Mouse (Mus musculus): Measurements from ENCODE around the gene Abca7. TPM values are rescaled to one million over a fixed set of nuclear protein-coding genes. Genes with fewer than 3 reads are reported as not detected.
"Not testable (repeated sequence)": the region's sequence is repeated elsewhere in the genome, so short reads cannot be mapped to it uniquely, and the experiment has no call there.

The Abca7 gene
- total and polyA plus RNA-seq, 2 experiments from 2014 or later = 2.3 to 19.1 TPM

DNA sequence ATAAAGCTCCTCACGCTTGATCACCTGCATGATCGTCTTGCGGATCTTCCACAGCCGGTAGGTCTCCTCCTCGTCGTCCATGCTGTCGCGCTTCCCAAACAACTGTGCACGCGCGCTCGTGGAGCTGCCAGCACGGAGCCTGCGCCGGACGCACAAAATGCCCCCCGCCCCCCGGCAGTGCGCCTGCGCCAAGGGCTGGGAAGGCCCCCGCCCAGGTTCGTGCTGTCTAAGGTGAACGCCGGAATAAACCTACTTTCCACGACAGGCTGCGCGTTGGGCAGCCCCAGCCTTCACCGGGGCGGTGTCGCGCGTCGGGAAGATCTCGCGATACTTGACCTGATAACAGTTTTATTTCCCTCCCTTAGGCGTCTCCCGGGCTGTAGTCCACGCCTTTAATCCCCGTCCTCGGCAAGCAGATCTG lies 43.3 kb downstream of the Abca7 start, which contains the start of gene Polr2e:
TSS of gene Polr2e (minus strand) at position 237 of the 421 bp plus-strand sequence.
- Histone ChIP-seq H3K27me3 (ENCODE audit: insufficient read depth, low read length) (no peaks in the 10 kb centered on the region), H3K4me2 (ENCODE audit: low read depth, low read length) (peak within 1 kb of the TSS; percentile 66), H3K36me3 (ENCODE audit: insufficient read depth, low read length) (peaks cover 29% of the 10 kb centered on the region), H3K9me3 (ENCODE audit: low read length) (no peaks in the 10 kb centered on the region), H3K4me1 (ENCODE audit: insufficient read depth, low read length) (peaks cover 10% of the 10 kb centered on the region), H3K27ac (peak within 1 kb of the TSS; percentile 67), H3K9ac (replicated peaks; ENCODE audit: low read length) (peak within 1 kb of the TSS; percentile 65), H3K4me3 (ENCODE audit: low read length) (peak within 1 kb of the TSS; percentile 72)
- DNase-seq (ENCODE audit: low spot score) = peak; percentile 99
- peak; percentile 98 for ATAC-seq
- TF ChIP-seq CTCF (IDR thresholded peaks at IDR 0.05; ENCODE audit: low read depth) = peak; percentile 33
- WGBS = under 1% methylated on average over 40 of the region's 40 CpGs

DNA sequence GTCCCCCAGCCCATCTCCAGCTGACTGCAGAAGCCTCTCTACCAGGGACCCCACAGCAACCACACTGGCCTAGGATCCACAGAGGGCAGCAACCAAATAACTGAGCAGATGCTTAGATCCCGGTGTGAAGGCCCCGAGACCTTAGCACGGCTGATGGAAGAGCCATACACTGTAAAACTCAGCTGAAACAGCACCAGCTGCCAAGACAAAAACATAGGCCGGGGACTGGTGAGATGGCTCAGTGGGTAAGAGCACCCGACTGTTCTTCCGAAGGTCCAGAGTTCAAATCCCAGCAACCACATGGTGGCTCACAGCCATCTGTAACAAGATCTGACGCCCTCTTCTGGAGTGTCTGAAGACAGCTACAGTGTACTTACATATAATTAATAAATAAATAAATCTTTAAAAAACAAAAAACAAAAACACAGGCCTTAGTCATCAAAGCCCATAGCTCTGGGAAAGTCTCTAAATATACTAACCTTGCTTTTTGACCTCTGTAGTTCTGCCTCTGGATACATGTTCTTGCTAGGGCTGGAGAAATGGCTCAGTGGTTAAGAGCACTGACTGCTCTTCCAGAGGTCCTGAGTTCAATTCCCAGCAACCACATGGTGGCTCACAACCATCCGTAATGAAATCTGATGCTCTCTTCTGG lies 45.2 kb downstream of the Abca7 start:
- not testable (repeated sequence) for H3K27me3 ChIP-seq (ENCODE audit: insufficient read depth, low read length); H3K27ac ChIP-seq; H3K4me3 ChIP-seq (ENCODE audit: low read length); DNase-seq (ENCODE audit: low spot score); H3K9me3 ChIP-seq (ENCODE audit: low read length); H3K9ac ChIP-seq (replicated peaks; ENCODE audit: low read length); H3K4me1 ChIP-seq (ENCODE audit: insufficient read depth, low read length); ATAC-seq; H3K4me2 ChIP-seq (ENCODE audit: low read depth, low read length)
- 89% methylated on average over 8 of the region's 8 CpGs for WGBS
- H3K36me3 ChIP-seq (ENCODE audit: insufficient read depth, low read length) = peaks cover 11% of the 10 kb centered on the region

DNA sequence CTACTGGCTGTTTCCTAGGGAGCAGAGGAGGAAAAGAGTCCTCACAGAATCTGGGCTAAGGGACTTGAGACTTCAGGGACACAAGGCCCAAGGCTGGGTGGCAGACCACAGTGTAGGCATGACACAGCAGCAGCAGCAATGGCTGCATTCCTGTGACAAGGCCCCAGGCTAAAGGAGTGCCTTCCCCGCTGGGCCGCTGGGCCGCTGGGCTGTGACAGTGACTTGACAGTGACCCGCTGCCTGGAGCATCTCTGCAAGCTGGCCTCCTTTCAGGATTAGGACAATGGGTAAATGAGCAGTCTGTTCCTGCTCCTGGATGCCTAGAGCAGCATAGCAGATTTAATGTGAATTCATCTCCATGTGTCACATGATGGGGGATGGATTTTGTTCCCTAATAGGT lies 47.8 kb downstream of the Abca7 start:
- H3K9me3 ChIP-seq (ENCODE audit: low read length) = no peaks in the 10 kb centered on the region
- WGBS = 13% methylated on average over 4 of the region's 4 CpGs
- no peaks in the 10 kb centered on the region for H3K27me3 ChIP-seq (ENCODE audit: insufficient read depth, low read length)
- no peak overlapping the region for H3K4me2 ChIP-seq (ENCODE audit: low read depth, low read length)
- no peak overlapping the region for H3K4me3 ChIP-seq (ENCODE audit: low read length)
- H3K9ac ChIP-seq (replicated peaks; ENCODE audit: low read length) = no peak overlapping the region
- ATAC-seq = no peak
- no peaks in the 10 kb centered on the region for H3K4me1 ChIP-seq (ENCODE audit: insufficient read depth, low read length)
- TF ChIP-seq CTCF (IDR thresholded peaks at IDR 0.05; ENCODE audit: low read depth) = no peak
- no peak for DNase-seq (ENCODE audit: low spot score)
- peak overlapping the region; percentile 65; the same call in 1 of the 2 replicates for H3K27ac ChIP-seq
- H3K36me3 ChIP-seq (ENCODE audit: insufficient read depth, low read length) = no peaks in the 10 kb centered on the region

DNA sequence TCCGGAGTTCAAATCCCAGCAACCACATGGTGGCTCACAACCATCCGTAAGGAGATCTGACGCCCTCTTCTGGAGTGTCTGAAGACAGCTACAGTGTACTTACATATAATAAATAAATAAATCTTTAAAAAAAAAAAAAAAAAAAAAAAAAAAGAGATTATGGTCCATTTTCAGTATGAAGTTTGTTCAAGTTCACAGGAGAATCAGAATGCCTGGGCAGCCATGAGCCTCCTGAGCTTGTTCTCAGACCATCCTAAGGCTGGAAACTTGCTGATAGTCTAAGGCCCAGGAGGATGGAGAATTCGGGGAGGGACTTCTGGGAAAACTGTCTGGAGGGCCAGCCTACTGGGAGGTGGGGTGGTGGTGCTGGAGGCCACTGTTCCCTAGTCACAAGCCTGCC lies 49.1 kb downstream of the Abca7 start:
- H3K27me3 ChIP-seq (ENCODE audit: insufficient read depth, low read length); H3K4me2 ChIP-seq (ENCODE audit: low read depth, low read length); H3K27ac ChIP-seq; H3K4me1 ChIP-seq (ENCODE audit: insufficient read depth, low read length); H3K36me3 ChIP-seq (ENCODE audit: insufficient read depth, low read length); DNase-seq (ENCODE audit: low spot score); H3K9ac ChIP-seq (replicated peaks; ENCODE audit: low read length); ATAC-seq; H3K4me3 ChIP-seq (ENCODE audit: low read length); H3K9me3 ChIP-seq (ENCODE audit: low read length): not testable (repeated sequence)
- WGBS = 80% methylated on average over 2 of the region's 4 CpGs

DNA sequence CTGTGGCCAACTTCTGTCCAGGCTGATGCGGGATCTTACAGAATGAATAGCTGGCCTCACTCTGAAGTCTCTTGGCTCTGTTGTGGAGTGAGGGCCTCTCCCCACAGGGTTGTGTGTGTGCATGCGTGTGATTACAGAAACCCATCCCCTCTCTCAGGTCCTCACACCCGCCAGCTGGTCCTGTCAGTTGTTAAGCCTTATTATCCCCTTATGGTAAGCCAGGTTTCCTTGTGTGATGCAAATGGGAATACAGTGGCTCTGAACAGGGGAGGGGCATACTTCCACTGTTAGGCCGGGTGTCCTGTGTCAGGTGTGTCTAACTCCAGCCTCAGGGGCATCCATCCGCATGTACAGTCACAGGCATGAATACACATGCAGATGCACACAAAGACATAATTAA lies 49.5 kb downstream of the Abca7 start:
- WGBS = 64% methylated on average over 5 of the region's 5 CpGs
- no peak for TF ChIP-seq CTCF (IDR thresholded peaks at IDR 0.05; ENCODE audit: low read depth)
- no peak for DNase-seq (ENCODE audit: low spot score)
- H3K4me1 ChIP-seq (ENCODE audit: insufficient read depth, low read length) = no peaks in the 10 kb centered on the region
- H3K36me3 ChIP-seq (ENCODE audit: insufficient read depth, low read length) = no peaks in the 10 kb centered on the region
- H3K4me3 ChIP-seq (ENCODE audit: low read length) = no peak overlapping the region
- H3K9me3 ChIP-seq (ENCODE audit: low read length) = no peaks in the 10 kb centered on the region
- no peak overlapping the region for H3K27ac ChIP-seq
- no peak overlapping the region for H3K4me2 ChIP-seq (ENCODE audit: low read depth, low read length)
- no peaks in the 10 kb centered on the region for H3K27me3 ChIP-seq (ENCODE audit: insufficient read depth, low read length)
- ATAC-seq = no peak
- no peak overlapping the region for H3K9ac ChIP-seq (replicated peaks; ENCODE audit: low read length)

DNA sequence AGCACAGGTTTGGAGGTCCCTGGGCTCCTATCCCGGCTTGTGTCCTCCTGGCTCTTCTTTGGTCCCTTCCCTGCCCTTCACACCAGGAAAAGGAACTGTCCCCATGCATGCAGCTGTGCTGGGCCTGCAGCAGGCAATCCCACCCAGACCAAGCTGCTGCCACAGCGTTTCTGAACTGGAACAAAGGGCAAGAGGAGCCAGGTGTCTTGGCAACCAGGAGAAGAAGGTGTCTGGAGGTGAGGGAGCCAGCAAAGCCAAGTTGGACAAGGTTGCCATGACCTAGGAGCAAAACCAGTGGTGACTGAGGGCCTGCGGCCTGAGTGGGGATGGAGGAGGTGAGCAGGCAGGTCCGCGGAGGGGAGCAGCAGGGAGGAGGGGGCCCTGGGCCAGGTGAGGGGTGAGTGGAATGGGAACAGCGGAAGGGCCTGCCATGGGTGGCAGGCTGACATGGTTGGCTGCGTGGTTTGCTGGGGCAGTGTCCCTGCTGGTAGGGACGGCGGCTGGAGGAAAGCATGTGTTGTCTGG lies 50.8 kb downstream of the Abca7 start, which contains the start of gene Gpx4:
TSS of gene Gpx4 (plus strand) at position 126 of the 525 bp plus-strand sequence.
- Histone ChIP-seq H3K27me3 (ENCODE audit: insufficient read depth, low read length) (no peaks in the 10 kb centered on the region), H3K27ac (no peak within 1 kb of the TSS; the same call in 1 of the 2 replicates), H3K9me3 (ENCODE audit: low read length) (no peaks in the 10 kb centered on the region), H3K4me2 (ENCODE audit: low read depth, low read length) (no peak within 1 kb of the TSS), H3K36me3 (ENCODE audit: insufficient read depth, low read length) (no peaks in the 10 kb centered on the region), H3K4me1 (ENCODE audit: insufficient read depth, low read length) (no peaks in the 10 kb centered on the region), H3K9ac (replicated peaks; ENCODE audit: low read length) (no peak within 1 kb of the TSS), H3K4me3 (ENCODE audit: low read length) (no peak within 1 kb of the TSS)
- no peak for ATAC-seq
- TF ChIP-seq CTCF (IDR thresholded peaks at IDR 0.05; ENCODE audit: low read depth) = no peak
- WGBS = 46% methylated on average over 9 of the region's 9 CpGs
- DNase-seq (ENCODE audit: low spot score) = no peak

DNA sequence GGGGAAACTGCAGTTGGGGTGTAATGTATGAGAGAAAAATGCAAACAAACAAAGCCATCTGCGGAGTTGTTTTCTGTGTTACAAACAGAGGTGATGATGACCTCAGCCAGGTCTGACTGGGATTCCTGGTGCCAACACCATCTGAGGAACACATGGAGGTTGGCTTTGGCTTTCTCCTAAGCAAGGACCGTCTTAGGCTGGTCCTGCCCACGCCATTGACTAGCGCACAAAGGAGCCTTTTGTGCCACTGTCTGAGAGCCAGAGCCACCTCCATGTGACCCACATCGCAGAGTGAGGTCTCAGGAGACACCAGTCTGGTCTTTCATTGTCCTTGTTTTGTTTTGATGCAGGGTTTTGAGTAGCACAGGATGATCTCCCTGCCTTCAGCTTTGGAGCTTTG lies 52.1 kb downstream of the Abca7 start:
- Histone ChIP-seq H3K4me2 (ENCODE audit: low read depth, low read length) (no peak overlapping the region), H3K9me3 (ENCODE audit: low read length) (no peaks in the 10 kb centered on the region), H3K4me3 (ENCODE audit: low read length) (no peak overlapping the region), H3K27ac (no peak overlapping the region; the same call in 1 of the 2 replicates), H3K9ac (replicated peaks; ENCODE audit: low read length) (no peak overlapping the region), H3K27me3 (ENCODE audit: insufficient read depth, low read length) (no peaks in the 10 kb centered on the region), H3K4me1 (ENCODE audit: insufficient read depth, low read length) (no peaks in the 10 kb centered on the region), H3K36me3 (ENCODE audit: insufficient read depth, low read length) (no peaks in the 10 kb centered on the region)
- DNase-seq (ENCODE audit: low spot score) = peak; percentile 23
- ATAC-seq = no peak
- TF ChIP-seq CTCF (IDR thresholded peaks at IDR 0.05; ENCODE audit: low read depth) = no peak
- WGBS = 9% methylated on average over 5 of the region's 5 CpGs

All from hindbrain, postnatal 0 days (tissue).